Mouse (Mus musculus): ENCODE results near the gene Bbs7. TPM values are rescaled to one million over a fixed set of nuclear protein-coding genes. Genes with fewer than 3 reads are reported as not detected.
"Not testable (repeated sequence)": the region's sequence is repeated elsewhere in the genome, so short reads cannot be mapped to it uniquely, and the experiment has no call there.

The Bbs7 gene
- 1 to 10 TPM; 7.7 to 8.1 TPM for total RNA-seq (2021)

- DNase-seq: peak; percentile 93
- intact Hi-C loops (cut with DNase I): no loop called here
These were observed at the start of gene Bbs7 for GRCm38 (mm10) chr3:36613202-36613907. Bbs7 (minus strand) TSS chr3:36613477.

- intact Hi-C loops (cut with DNase I); DNase-seq: not testable (repeated sequence)
These were observed 31.9 kb upstream of the Bbs7 start for GRCm38 (mm10) chr3:36645245-36645559.

GRCm38 (mm10) chr3:36644554-36645244 lies 31.4 kb upstream of the Bbs7 start:
- intact Hi-C loops (cut with DNase I): no loop called here
- no peak for DNase-seq

GRCm38 (mm10) chr3:36643354-36643753 lies 30.1 kb upstream of the Bbs7 start:
- DNase-seq: no peak
- intact Hi-C loops (cut with DNase I): no loop called here

GRCm38 (mm10) chr3:36642736-36643135 lies 29.5 kb upstream of the Bbs7 start:
- no peak for DNase-seq
- intact Hi-C loops (cut with DNase I): no loop called here

GRCm38 (mm10) chr3:36640787-36641186 lies 27.5 kb upstream of the Bbs7 start:
- intact Hi-C loops (cut with DNase I): no loop called here
- no peak for DNase-seq

- DNase-seq: peak; percentile 30 to 58
- intact Hi-C loops (cut with DNase I): loop anchor here (2.0 to 5.0 kb wide), 2 partner anchors 207 to 569 kb away; no protein-coding TSS in a partner anchor
These were observed 22.2 kb upstream of the Bbs7 start for GRCm38 (mm10) chr3:36635449-36635848.

GRCm38 (mm10) chr3:36626803-36627202 lies 13.5 kb upstream of the Bbs7 start:
- DNase-seq: no peak
- intact Hi-C loops (cut with DNase I): no loop called here

- DNase-seq: no peak
- intact Hi-C loops (cut with DNase I): no loop called here
These were observed 4.9 kb upstream of the Bbs7 start for GRCm38 (mm10) chr3:36618181-36618580.

- intact Hi-C loops (cut with DNase I): no loop called here
- DNase-seq: peak; percentile 1 to 13
These were observed 605 bp upstream of the Bbs7 start for GRCm38 (mm10) chr3:36613908-36614255.

- DNase-seq: no peak
- intact Hi-C loops (cut with DNase I): no loop called here
These were observed 590 bp downstream of the Bbs7 start for GRCm38 (mm10) chr3:36612687-36613086.

GRCm38 (mm10) chr3:36605894-36606783 lies 7.1 kb downstream of the Bbs7 start:
- intact Hi-C loops (cut with DNase I): no loop called here
- no peak for DNase-seq

- DNase-seq; intact Hi-C loops (cut with DNase I): not testable (repeated sequence)
These were observed 13.5 kb downstream of the Bbs7 start for GRCm38 (mm10) chr3:36599773-36600172.

- DNase-seq: no peak
- intact Hi-C loops (cut with DNase I): no loop called here
These were observed 14.5 kb downstream of the Bbs7 start for GRCm38 (mm10) chr3:36598811-36599210.

- peak; percentile 99 for DNase-seq
- intact Hi-C loops (cut with DNase I): loop anchor here (2.0 kb wide), 1 partner anchor 19 kb away; the partner anchor contains the start of gene Exosc9
These were observed 41.4 kb downstream of the Bbs7 start, which contains the start of gene Ccna2 for GRCm38 (mm10) chr3:36571827-36572378. Ccna2 (minus strand) TSS chr3:36572150.

- intact Hi-C loops (cut with DNase I): loop anchor here (2.0 kb wide), 1 partner anchor 19 kb away; the partner anchor contains the start of gene Exosc9
- DNase-seq: no peak
These were observed 41.9 kb downstream of the Bbs7 start for GRCm38 (mm10) chr3:36571361-36571826.

GRCm38 (mm10) chr3:36569836-36570235 lies 43.4 kb downstream of the Bbs7 start:
- intact Hi-C loops (cut with DNase I): loop anchor here (2.0 kb wide), 1 partner anchor 17 kb away; the partner anchor contains the start of gene Exosc9
- no peak for DNase-seq

GRCm38 (mm10) chr3:36563666-36564065 lies 49.6 kb downstream of the Bbs7 start:
- intact Hi-C loops (cut with DNase I): no loop called here
- DNase-seq: no peak

- intact Hi-C loops (cut with DNase I): no loop called here
- no peak for DNase-seq
These were observed 53.7 kb downstream of the Bbs7 start for GRCm38 (mm10) chr3:36559606-36560005.

GRCm38 (mm10) chr3:36557601-36558000 lies 55.7 kb downstream of the Bbs7 start:
- DNase-seq: no peak
- intact Hi-C loops (cut with DNase I): no loop called here
